Mouse (Mus musculus) MN1 (cell line): ENCODE measurements around the gene Nemp1.

Experiments used
- DNase-seq: peaks from one replicate; pipeline ENCODE4 v3.0.0-alpha.2; 2016; ENCODE audit warnings: low spot score

Nemp1 gene

DNA sequence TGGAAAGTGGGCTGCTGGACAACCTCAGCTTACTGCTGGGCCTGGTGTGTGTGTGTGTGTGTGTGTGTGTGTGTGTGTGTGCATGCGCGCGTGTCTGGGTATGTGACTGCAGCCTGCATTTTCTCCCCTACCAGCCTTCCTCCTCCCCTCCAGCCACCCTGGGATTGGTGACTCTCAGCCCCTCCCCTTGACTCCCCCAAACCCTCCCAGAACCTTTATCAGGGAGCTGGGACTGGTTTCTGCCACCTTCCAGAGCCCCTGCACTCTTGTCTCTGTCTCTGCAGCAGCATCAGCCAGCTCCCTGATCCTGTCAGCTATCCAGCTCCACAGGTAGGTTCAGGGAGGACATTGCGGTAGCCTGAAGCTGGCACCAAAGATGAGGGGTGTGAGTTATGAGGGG lies 58.4 kb downstream of the Nemp1 start:
- DNase-seq = no peak

DNA sequence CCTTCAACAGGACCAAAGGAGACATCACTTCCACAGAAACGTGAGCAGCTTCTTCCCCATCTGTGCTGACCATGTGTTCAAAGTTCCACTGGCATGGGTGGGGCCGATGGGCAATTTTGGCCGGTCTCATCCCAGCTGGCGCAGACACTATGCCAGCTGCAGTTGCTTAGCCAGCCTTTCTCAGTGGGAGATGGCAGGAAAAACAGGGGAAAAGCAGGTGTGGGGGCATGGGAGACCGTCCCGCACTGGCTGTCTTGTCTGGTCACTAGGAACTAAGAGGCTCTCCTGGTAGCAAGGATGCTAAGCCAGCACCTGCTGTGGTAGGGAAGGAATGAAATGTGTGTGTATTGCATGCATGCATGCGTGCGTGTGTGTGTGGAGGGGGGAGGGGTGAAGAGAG lies 61.7 kb downstream of the Nemp1 start:
- no peak for DNase-seq

DNA sequence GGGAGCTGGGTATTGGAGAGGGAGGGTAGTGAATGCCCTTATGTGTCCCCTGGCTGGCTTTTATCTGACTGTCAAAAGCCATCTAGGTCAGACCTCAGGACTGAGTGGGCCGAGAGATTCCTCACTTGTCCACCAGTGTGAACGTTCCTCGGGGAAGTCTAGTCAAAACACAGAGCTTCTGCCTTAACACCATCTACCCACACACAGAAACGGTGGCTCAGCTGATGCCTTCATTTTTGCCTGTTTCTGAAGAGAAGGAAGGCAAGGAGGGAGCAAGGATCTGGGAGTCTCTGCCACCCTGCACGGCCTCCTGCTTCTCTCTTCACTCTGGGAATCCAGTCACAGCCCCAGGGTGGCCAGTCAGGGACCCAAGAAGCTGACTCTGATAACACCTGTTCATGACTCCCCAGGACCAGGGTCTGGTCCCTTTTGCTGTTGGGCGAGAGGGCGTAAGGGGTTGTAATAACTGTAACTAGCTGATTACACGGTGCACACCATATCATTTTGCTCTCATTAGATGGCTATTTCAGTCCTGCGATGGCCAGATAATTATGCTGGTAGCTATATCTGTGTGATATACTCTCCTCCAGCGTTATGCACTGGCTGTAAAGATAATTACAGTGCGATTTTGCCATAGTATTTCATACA lies 63.7 kb downstream of the Nemp1 start:
- no peak for DNase-seq

DNA sequence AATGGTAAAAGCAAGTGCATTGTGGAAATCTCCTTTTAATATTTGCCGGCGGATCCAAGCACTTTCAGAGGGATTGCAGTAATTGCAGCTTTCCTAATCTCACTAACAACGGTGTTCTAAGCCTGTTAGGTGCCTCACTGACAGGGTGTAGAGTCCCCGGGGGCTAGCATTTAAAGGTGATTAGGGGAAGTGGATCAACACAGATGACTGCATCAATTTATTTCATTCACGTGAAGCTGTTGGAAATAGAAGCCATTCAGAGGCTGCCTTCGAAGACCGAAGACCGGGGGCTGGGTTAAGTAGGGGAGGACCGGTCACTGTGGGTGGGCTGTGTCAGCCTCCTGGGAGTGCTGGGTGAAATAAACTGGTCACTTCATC lies 64.2 kb downstream of the Nemp1 start:
- DNase-seq = no peak

DNA sequence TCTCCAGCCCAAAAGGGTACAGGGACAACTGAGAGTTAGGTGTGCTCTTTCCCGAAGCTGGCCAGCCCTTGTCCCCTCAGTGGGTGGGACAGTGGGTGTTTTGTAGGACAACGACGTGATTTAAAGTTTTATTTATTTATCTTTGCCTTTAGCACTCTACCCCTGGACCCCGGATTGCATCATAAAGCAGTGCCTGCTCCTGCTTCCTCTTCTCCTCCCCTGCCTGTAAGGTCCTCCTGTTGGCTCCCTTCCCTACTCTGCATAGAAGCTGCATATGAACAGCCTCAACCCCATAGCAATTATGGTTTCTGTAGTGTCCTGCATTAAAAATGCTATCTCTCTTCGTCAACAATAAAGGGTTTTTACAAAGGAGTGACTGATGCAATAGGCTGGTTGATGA lies 64.7 kb downstream of the Nemp1 start:
- DNase-seq = no peak

DNA sequence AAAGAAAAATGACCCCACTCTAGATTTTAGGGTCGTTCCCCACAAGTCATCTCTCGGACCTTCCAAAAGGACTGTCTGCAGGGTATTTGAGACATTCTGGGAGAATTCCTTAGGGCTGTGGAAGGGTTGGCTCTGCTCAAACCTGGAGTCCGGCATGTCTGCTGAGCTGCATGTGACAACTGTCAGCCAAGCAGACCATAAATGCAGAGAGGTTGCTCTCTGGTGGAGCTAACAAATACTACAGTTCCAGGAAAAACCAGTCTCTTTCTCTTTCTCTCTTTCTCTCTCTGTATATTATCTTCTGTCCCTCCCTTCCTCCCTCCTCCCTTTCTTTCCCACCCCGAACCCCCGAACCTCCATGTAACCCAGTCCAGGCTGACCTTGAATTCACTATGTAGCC lies 67.7 kb downstream of the Nemp1 start:
- DNase-seq = peak; percentile 37

DNA sequence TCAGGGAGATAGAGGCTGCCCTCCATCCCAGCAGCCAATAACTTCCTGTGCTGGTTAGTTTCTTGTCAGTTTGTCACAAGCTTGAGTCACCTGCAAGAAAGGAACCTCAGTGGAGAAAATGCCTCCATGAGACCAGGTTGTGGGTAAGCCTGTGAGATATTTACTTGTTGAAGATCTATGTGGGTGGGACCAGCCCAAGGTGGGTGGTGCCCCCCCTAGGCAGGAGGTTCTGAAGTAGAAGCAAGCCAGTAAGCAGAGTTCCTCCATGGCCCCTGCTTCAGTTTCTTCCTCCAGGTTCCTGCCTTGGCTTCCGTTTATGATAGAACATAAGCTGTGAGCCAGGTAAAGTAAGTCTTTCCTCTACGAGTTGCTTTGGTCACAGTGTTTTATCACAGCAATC lies 69.6 kb downstream of the Nemp1 start:
- no peak for DNase-seq

DNA sequence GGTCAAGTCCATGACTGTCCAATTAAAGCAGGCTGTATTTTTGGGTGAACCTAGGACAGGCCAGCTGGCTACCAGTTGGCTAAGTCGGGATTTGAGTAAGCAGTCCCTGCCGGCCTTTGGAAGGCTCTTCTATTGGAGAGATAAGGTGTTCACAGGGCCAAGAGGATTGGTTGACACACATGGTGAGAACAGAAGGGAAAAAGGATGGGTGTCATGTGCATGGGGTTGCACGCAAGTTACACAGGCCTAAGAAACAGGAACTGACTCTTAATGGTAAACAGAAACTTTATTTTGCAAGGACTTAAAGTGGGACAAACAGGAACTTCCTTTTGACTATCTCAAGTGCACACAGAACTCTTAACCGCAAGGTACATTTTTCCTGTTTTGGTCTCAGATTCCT lies 70.2 kb downstream of the Nemp1 start:
- DNase-seq = no peak

DNA sequence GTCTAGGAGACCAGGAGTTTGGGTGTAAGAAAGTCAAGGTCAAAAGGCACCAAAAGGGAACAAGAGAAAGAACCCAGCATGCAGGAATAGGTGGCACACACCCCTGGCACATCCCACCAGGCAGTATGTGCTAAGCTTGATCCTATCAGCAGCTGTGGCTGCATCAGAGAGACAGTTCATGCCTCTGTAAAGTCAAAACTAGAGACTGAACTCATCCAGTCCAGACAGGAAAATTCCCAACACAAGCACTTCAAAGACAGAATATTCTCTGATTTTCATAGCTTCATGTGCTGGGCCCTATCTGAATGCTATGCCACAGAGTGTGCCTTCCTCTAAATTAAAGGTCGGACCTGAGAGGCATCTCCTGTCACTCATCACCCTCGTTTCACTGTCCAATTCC lies 70.9 kb downstream of the Nemp1 start:
- no peak for DNase-seq

DNA sequence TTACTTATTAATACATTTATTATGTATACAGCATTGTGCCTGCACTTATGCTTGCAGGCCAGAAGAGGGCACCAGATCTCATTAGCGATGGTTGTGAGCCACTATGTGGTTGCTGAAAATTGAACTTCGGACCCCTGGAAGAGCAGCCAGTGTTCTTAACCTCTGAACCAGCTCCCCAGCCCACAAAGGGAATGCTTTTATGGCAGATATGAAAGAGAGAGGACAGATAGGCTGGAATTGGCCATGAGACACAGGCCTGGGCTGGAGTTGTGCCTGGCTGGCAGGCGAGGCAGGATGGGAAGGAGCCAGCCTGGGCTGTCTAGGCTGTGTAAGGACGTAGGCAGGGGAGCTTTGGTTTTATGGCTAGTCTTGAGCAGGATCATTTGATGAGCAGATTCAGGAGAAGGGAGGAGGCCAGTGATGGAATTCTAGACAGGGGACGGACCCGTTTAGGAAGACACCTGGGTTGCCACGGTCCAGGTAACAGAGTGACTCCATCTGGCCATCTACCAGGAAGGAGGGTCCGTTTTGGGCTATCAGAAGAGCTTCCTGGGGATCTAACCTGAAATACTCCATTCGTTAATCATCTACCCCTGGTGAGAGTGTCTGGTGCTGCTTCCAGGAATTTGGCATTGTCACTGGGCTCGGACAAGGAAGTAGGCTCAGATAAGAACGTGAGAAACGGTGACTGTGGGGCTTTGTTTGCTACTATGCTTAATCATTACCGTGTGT lies 71.6 kb downstream of the Nemp1 start:
- DNase-seq = peak; percentile 10

DNA sequence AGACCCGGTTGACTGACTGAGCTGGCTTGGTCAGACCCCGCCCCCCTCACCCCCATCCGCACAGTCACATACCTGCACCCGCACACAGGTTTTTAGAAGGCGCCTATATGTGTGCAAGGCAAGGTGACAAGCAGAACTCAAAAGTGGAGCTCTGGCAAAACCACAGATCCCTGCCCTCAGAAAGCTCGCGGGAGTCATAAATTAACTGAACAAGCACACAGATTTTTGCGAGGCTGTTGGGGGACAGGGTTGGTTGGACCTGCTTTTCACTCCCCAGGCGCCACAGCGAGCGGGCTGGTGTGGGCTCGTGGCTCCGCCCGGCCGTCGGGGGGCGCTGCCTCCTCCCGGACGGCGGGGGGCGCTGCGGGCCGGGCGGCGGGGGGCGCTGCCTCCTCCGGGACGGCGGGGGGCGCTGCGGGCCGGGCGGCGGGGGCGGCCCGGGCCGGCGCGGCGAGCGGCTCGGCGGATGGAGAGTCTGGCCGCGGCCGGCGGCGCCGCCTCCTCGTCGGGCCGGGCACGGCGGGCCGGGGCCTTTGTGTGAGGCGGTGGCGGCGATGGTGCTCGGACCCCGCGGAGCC lies 72.5 kb downstream of the Nemp1 start, which contains the start of gene Zbtb39:
Gene Zbtb39 (plus strand): TSS at position 456 of the 578 bp plus-strand sequence.
- DNase-seq = peak; percentile 79

DNA sequence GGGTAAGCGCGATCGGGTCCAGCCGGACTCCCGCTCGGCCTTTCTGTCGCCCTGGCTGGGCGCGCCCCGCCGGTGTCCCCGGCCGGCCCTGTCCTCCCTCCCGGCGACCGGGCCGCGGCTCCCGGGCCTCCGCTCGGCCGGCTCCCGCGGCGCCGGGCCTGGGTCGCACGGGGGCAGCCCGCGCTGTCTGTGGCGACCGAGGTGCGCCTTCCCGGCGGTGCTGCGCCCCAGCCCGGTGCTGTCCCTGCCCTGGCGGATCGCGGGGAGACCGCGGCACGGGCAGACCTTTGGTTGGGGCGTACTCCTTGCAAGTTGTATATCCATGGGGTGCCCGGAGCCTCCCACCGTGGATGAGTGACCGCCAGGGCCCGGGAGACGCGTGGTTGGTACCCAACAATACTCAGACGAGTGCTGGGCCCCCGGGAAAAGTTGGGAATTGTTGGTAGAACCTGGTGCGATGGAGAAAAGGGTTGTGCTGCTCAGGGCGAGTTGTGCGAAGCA lies 73.0 kb downstream of the Nemp1 start:
- DNase-seq = peak; percentile 20

DNA sequence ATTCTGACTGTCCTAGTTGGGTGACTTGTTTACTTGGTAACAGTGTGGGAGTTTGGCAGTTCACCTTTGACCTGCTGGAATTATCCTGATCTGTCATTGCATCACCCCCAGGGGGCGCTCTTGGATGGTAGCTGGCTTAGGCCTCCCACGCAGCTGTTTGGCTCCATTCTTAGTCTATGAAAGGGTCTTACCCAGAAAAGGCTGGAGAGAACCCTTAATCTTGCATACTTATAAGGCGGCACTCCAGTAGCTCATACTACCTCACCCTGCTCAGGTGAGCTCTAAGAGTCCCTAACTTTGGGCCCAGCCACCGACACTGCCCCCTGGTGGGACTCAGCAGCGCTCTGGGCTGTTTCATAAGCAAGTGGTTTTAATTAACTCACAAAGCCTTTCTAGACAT lies 78.0 kb downstream of the Nemp1 start:
- DNase-seq = no peak

DNA sequence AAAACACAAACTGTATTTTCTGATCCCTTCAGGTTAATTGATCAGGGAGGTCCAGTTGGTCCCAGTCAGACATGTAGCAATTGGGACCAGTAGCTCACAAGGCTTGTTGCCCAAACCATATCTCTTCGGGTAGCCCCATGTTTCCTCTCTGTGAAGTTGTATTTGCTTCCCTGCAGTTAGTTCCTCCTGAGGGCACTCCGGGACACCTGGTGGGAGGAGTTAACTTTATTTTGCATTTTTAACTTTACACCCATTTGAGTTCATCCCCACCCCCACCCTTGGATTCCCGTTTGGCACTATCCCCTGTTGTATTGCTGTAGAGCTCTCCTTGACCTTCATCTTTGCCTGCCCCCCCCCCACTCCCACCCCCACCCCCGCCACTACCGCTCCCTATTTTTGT lies 79.2 kb downstream of the Nemp1 start:
- no peak for DNase-seq

DNA sequence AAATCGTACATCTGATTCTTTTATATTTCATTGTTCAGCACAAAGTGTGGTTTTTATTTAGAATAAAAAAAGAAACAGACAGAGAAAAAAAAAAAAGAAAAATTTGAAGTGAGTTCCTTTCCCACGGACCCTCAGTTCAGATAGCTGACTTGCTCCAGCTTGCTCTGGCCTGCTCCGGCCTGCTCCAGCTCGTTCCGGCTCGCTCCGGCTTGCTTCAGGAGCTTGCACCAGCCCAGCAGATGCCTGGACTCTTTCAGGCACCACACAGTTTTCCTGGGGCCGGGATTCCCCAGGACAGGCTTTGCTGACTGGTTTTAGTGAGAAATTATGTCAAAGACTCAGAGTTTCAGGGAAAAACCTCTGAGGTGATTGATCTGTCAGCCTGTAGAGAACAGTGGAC lies 80.6 kb downstream of the Nemp1 start:
- no peak for DNase-seq

DNA sequence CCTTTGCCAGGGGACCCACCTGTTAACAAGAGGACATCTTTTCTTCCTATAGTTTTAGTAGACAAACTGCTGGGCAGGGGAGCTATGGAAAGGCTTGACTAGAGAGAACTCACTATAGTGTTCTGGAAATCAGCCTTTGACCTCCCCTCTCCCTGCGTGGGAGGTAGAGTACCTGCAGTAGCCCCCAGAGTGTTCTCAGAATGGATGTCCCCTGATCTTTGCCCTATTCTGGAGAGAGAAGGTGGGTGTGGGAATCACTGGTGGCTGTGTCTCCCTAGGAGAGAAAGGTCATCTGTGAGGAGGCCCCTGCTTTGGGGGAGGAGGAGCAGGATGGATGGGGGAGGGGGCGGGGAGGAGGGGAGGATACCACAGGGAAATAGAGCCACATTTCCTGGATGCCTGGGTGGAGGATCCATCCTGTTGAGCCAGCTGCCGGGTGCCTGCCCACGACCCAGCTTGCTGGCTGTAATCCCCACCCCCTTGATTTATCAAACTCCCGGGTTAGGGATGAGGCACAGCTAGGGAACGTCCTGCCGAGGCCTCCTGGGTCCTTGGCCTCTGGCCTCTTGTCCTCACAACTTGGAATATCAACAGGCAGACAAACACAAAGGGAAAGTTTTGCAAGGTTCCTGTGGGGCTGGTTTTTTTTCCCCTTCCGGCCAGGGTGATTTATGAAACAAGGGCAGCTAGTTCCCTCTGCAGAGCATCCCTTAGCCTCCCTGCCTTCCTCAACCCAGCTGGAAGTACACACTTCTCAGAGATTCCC lies 82.3 kb downstream of the Nemp1 start:
- no peak for DNase-seq

DNA sequence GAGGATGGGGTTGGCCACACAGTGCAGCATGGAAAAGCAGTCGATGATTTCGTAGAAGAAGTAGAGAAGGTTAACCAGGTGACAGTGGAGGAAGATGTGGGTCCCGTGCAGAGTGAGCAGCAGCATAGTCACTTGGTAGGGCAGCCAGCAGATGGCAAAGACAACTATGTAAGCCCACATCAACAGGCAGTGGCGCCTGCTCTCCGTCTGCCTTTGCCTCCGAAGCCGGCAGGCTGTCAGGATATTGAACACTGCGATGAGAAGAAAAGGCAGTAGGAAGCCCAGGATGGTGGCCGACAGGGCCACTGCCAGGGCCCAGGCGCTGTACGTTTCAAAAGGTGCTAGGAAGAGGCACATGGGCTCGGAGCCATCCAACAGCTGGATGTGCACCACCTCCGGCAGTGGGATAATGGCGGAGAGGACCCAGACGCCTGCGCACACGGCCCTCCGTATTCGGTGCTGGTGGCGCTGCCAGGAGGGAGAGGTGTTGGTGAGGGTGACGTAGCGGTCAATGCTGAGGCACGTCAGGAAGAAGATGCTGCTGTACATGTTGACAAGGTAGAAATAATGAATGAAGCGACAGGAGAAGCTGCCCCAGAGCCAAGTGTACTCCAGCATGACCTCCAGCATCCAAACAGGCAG lies 83.6 kb downstream of the Nemp1 start:
- DNase-seq = no peak
